Mouse (Mus musculus) G1E (cell line): ENCODE results near the gene Sugct. TPM values are rescaled to one million over a fixed set of nuclear protein-coding genes. Genes with fewer than 3 reads are reported as not detected.

Experiments
- ATAC-seq: 2 replicates; pipeline ENCODE4 v1.8.0; 2016; ENCODE audit warnings: mild to moderate bottlenecking; ENCODE audit not compliant: insufficient number of reproducible peaks, poor library complexity, low FRiP score, severe bottlenecking; ENCODE audit errors: extremely low read depth
- DNase-seq: peaks from one replicate; pipeline ENCODE4 v3.0.0; 2012; ENCODE audit warnings: low spot score
- H3K27me3 ChIP-seq: 2 replicates; pipeline ENCODE4 v1.6.1; 2012; ENCODE audit warnings: mild to moderate bottlenecking, low read length, inconsistent platforms; ENCODE audit not compliant: insufficient read depth
- H3K36me3 ChIP-seq: replicated peaks from 2 replicates; pipeline ENCODE3; 2012; ENCODE audit warnings: mild to moderate bottlenecking, inconsistent platforms
- H3K4me1 ChIP-seq: 2 replicates; pipeline ENCODE4 v1.6.1; 2012; ENCODE audit warnings: low read depth, low read length, inconsistent platforms, mixed read lengths; ENCODE audit not compliant: insufficient read depth
- H3K4me3 ChIP-seq: 2 replicates; pipeline ENCODE4 v1.5.1; 2012; ENCODE audit warnings: low read depth, mild to moderate bottlenecking, inconsistent platforms, low read length, moderate library complexity, mixed read lengths
- H3K9me3 ChIP-seq: replicated peaks from 2 replicates; pipeline ENCODE4 v1.6.1; 2012; ENCODE audit warnings: inconsistent platforms
- CTCF ChIP-seq: IDR thresholded peaks from 2 replicates; pipeline ENCODE4 v1.5.1; 2012; ENCODE audit warnings: low read depth, low read length, inconsistent platforms, mixed read lengths
- GATA1 ChIP-seq: IDR thresholded peaks from 2 replicates; pipeline ENCODE4 v1.6.1; 2012; ENCODE audit warnings: borderline replicate concordance, low read length, inconsistent platforms, mixed read lengths
- GATA2 ChIP-seq: IDR thresholded peaks from 2 replicates; pipeline ENCODE4 v1.6.1; 2012; ENCODE audit warnings: low read depth, low read length, inconsistent platforms, borderline replicate concordance
- POLR2AphosphoS5 ChIP-seq: IDR thresholded peaks from 2 replicates; pipeline ENCODE4 v1.6.1; 2012; ENCODE audit warnings: low read depth, low read length, inconsistent platforms; ENCODE audit not compliant: insufficient replicate concordance
- TAL1 ChIP-seq: conservative IDR thresholded peaks from 2 replicates; pipeline ENCODE4 v1.6.1; 2012; ENCODE audit warnings: low read depth, low read length, inconsistent platforms, mixed read lengths
- polyA plus RNA-seq: library from polyadenylated mRNA; stranded (reverse); fragments of >175 nt; gene quantifications from 2 replicates; pipeline ENCODE4 v1.2.3, GENCODE M21; 2012
- total RNA-seq, 2 experiments: library from RNA; stranded (forward) in 1 of 2; stranded (reverse) in 1 of 2; fragments of 200-1000 nt in 1 of 2; fragments of >200 nt in 1 of 2; fragmentation: Nextera tagmentation in 1 of 2; gene quantifications; 2 replicates each; pipeline ENCODE4 v1.2.3; 2014 to 2017

Gene Sugct
- total and polyA plus RNA-seq, 3 experiments, result 1.1 to 4.8 (median 1.8) TPM

GRCm38 (mm10) chr13:16977743-16978142 lies 717.6 kb downstream of the Sugct start:
- ATAC-seq, result no peak
- Histone ChIP-seq H3K36me3 (no peaks in the 10 kb centered on the region), H3K9me3 (no peaks in the 10 kb centered on the region), H3K27me3 (no peaks in the 10 kb centered on the region), H3K4me1 (no peaks in the 10 kb centered on the region), H3K4me3 (no peak overlapping the region)
- TF ChIP-seq POLR2AphosphoS5 (no peak), GATA1 (no peak), TAL1 (no peak), CTCF (no peak), GATA2 (no peak)
- no peak for DNase-seq

GRCm38 (mm10) chr13:16971277-16971676 lies 724.1 kb downstream of the Sugct start:
- H3K4me3 ChIP-seq, result no peak overlapping the region

DNA sequence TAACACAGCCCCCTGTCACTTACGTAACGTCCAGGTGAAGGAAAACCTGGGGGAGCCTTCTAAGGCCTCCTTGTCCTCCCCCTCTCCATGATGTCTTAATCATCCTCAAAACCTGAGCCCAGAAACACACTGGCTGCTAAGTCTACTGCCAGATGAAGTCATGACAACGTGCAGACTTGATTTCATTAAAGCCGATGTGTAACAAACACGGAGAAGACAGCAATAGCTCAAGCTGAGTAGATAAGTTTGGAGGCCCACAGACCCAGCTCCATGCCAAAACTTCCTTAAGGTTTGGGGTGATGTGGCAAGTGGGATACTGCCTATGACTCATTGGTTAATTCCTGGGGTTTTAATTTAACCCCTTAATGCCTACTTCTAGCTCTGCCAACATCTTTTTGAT lies 726.4 kb downstream of the Sugct start:
- Histone ChIP-seq H3K36me3 (no peaks in the 10 kb centered on the region), H3K4me1 (no peaks in the 10 kb centered on the region), H3K9me3 (no peaks in the 10 kb centered on the region), H3K27me3 (no peaks in the 10 kb centered on the region), H3K4me3 (no peak overlapping the region)
- no peak for ATAC-seq
- TF ChIP-seq TAL1, result no peak
- DNase-seq, result no peak

More at GRCm38 (mm10) chr13:16971277-16971676, 724.1 kb downstream of the Sugct start:
- ATAC-seq (no peak), DNase-seq (no peak)
- H3K4me1 ChIP-seq, result no peaks in the 10 kb centered on the region
- no peaks in the 10 kb centered on the region for H3K27me3 ChIP-seq
- H3K36me3 ChIP-seq, result no peaks in the 10 kb centered on the region
- TF ChIP-seq CTCF (no peak), GATA1 (no peak), GATA2 (no peak)
- H3K9me3 ChIP-seq, result no peaks in the 10 kb centered on the region

DNA sequence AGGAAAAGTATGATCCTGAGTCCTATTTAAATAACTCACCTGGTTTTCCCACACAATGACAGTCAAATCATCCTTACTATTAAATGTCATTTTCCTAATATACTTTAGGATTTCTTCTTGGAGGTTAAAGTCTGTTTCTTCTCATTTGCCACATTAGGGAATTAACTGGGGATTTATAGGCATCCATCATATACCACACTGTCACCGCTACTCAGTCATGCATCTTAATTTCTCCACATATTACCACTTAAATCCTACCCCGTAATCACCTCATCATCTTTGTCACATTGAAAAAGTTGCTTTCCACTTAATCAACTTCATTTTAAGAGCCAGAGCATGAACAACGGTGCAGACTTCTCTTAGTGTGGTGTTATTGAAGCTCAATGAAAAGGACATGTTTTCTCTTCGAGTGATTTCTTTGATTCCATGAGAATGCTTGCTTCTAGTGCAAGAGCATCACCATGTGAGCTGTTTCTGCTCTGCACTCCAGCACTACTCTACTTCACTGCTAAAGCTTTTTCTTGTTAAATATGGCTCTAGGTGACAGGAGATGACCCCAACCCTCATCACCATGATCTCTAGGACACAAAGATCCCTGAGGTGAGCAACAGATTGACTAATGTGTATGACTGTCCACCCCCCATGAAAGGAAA lies 730.4 kb downstream of the Sugct start:
- no peak for TF ChIP-seq GATA1
- no peak for TF ChIP-seq TAL1
- TF ChIP-seq GATA2, result no peak
- no peak for TF ChIP-seq POLR2AphosphoS5
- TF ChIP-seq CTCF, result no peak
- H3K4me1 ChIP-seq, result no peaks in the 10 kb centered on the region
- H3K4me3 ChIP-seq, result no peak overlapping the region
- H3K27me3 ChIP-seq, result no peaks in the 10 kb centered on the region
- DNase-seq (no peak), ATAC-seq (no peak)
- H3K36me3 ChIP-seq, result no peaks in the 10 kb centered on the region
- H3K9me3 ChIP-seq, result no peaks in the 10 kb centered on the region

DNA sequence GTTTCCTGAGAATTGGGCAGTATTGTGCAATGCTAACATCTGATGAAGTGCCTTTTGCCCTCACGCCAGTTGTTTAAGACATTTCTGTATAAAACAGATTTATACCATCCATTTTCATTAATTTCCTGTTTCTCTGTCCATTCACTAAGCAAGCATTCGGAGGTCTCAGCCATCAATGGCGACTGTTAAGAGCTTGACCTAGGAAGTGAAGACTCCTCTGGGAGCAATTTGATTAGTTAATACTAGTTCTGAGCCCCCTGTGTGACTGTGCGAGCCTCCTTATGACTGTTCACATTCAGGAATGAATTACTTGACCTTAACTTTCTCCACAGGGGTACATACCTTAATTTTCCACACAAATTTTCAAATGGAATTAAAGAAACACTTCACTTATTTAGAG lies 743.3 kb downstream of the Sugct start:
- DNase-seq (no peak), ATAC-seq (no peak)
- no peaks in the 10 kb centered on the region for H3K36me3 ChIP-seq
- no peaks in the 10 kb centered on the region for H3K27me3 ChIP-seq
- no peaks in the 10 kb centered on the region for H3K4me1 ChIP-seq
- no peak overlapping the region for H3K4me3 ChIP-seq
- H3K9me3 ChIP-seq, result no peaks in the 10 kb centered on the region
- TF ChIP-seq POLR2AphosphoS5 (no peak), GATA2 (no peak), TAL1 (no peak), CTCF (no peak), GATA1 (no peak)

GRCm38 (mm10) chr13:16939466-16939811 lies 755.9 kb downstream of the Sugct start:
- no peaks in the 10 kb centered on the region for H3K27me3 ChIP-seq
- H3K4me3 ChIP-seq, result no peak overlapping the region
- ATAC-seq (no peak), DNase-seq (no peak)
- H3K9me3 ChIP-seq, result no peaks in the 10 kb centered on the region
- H3K36me3 ChIP-seq, result no peaks in the 10 kb centered on the region
- TF ChIP-seq GATA1 (no peak), CTCF (no peak), TAL1 (no peak), POLR2AphosphoS5 (no peak)
- no peaks in the 10 kb centered on the region for H3K4me1 ChIP-seq

DNA sequence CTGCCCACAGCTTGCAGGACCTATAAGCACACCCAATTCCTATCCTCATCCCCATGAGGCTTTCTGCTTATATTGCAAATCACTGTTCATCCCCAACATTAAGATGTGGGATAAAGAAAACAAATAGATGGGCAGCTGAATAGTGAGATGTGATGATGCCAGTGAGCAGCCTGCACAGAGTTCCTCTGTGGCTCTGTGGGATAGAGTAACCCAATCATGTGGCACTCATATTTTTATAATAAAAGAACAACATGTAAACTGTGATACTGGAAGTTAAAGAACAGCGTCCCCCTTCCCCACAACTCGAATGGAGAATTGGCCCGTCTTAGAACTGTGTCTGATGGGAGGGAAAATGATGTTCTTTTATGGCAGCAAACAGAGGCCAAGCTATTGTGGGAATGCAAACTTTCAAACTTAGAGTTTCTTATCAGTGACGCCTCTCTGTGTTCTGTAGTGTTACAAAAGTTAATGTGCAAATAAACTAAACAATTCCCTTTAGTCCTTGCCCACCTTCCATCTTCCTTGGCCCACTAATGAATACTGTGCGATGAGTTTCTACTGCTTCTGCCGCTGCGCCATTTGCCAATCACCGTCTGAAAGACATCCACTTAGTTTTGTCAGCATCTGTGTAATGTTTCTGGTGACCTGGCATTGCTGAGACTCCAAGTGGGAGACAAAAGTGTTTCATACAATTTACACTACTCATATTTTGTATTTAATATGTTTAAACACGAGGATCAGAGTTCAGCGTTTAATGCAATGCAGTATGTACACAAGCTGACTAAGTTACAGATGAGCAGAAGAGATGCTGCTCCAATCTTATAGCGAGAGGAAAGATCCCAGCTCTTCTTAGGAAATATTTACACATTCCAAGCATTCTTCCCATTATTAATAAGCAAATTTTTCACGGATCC lies 756.5 kb downstream of the Sugct start:
- Histone ChIP-seq H3K9me3 (no peaks in the 10 kb centered on the region), H3K27me3 (no peaks in the 10 kb centered on the region), H3K4me1 (no peaks in the 10 kb centered on the region), H3K36me3 (no peaks in the 10 kb centered on the region), H3K4me3 (no peak overlapping the region)
- TF ChIP-seq TAL1 (no peak), CTCF (no peak), GATA1 (no peak)
- no peak for ATAC-seq
- no peak for DNase-seq
